Mouse (Mus musculus): ENCODE data around the gene Zfp526.
"Not testable (repeated sequence)": the region's sequence is repeated elsewhere in the genome, so short reads cannot be mapped to it uniquely, and the experiment has no call there.

Gene Zfp526

GRCm38 (mm10) chr7:25241062-25241461 lies 19.8 kb downstream of the Zfp526 start:
- peak; percentile 41 for DNase-seq (ENCODE audit: low spot score)

GRCm38 (mm10) chr7:25243361-25243760 lies 22.1 kb downstream of the Zfp526 start:
- DNase-seq (ENCODE audit: low spot score) = no peak

DNA sequence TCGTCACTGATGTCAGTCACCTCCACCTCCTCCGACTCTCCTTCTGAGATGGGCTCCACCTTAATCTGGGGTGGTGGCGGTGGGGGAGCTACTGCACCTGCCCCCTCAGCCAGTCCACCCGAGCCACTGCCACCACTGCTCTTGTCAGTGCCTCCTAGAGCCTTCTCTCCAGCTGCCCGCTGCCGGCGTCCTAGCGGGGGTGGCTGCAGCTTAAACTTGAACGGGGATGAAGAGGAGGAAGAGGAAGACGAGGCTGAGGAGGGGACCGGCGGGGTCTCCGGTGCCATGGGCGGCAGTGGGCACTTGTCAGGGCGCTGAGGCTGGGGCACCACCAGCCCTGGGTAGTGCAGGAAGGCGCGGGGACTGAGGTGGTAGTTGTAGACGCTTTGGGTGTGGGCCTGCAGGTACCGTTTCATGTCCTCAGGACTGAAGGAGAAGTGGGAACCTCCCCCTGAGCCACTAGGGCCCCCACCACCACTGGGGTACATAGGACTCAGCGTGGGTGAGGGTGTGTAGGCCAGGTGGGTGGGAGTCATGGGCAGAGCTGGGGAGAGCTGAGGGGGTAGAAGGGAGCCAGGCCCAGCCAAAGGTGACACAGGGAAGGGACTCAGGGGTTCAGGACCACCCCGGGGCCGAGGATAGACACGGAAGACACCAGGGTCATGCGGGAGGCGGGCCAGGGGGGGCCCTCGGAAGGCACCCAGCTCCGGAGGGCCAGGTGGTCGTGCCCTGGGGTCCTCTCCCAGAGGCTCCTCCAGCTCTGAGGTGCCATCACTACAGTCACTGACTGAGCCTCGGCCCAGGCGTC lies 23.5 kb downstream of the Zfp526 start:
- no peak for DNase-seq (ENCODE audit: low spot score)

GRCm38 (mm10) chr7:25246079-25246758 lies 25.0 kb downstream of the Zfp526 start:
- no peak for DNase-seq (ENCODE audit: low spot score)

DNA sequence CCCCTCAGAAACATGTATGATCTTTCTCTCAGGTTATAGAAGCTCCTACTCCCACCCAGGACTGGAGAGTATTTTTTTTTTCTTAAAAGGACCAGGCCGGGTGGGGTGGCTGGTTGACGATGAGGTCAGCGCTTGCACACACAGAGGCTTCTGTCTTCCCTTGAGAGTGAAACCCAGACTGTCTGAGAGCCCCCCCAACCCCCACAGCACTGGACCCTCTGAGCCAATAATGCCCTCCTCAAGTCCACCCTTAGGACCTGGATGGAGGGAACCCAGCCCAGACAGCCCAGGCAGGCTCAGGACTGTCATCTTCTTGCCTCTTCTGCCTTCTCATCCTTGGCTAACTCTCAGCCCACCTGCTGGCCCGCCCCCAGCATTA lies 25.5 kb downstream of the Zfp526 start:
- no peak for DNase-seq (ENCODE audit: low spot score)

DNA sequence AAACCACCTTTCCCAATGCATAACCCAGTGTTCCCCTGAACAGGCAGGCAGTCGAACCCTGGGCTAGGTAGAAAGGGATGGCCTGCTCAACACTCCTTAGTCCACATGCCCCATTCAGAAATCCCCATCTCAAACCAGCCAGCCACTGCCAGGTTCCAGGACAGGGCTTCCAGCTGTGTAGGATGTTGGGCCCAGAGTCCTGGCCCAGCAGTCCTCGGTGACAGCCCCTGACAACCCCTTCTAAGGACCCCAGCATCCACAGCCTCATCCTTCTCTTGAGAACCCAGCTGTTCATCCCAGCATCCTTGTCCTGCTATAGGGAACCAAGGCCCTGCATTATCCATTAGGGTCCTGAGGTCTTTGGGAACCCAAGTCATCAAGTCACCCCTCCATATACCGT lies 26.3 kb downstream of the Zfp526 start:
- no peak for DNase-seq (ENCODE audit: low spot score)

DNA sequence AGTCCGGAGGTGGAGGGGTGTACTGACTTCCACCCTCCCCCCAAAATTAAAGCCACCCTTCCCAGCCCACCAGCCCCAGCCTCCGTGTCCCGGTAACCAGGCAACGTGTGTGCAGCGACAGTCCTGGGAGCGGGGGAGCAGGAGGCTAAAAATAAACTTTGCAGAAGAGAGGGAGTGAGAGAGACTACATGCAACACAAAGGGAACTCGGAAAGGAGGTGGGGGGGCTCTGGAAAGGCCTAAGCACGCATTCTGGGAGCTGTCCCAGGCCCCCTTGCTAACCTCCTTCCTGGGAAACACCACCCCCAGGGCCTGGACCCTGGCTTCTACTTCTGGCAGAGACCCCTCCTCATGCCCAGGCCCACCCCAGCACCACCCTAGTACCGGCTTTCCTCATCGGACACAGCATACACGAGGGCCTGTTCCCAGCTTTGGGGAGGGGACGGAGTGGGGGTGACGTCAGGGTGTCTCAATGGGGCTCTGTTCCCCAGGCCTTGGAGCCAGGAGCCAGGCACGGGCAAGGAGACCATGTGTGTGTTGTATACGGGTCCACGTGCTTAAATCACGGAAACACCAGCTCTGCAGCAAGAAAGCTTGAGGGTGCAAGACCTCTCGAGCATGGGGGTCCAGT lies 26.9 kb downstream of the Zfp526 start:
- DNase-seq (ENCODE audit: low spot score) = no peak

GRCm38 (mm10) chr7:25248846-25249313 lies 27.7 kb downstream of the Zfp526 start:
- no peak for DNase-seq (ENCODE audit: low spot score)

GRCm38 (mm10) chr7:25249314-25250140 lies 28.3 kb downstream of the Zfp526 start:
- DNase-seq (ENCODE audit: low spot score) = peak; percentile 96

- DNase-seq (ENCODE audit: low spot score) = peak; percentile 97
Observed at GRCm38 (mm10) chr7:25250141-25250972, 29.1 kb downstream of the Zfp526 start, which contains the start of gene Erf. TSS of gene Erf (minus strand) at chr7:25250761.

GRCm38 (mm10) chr7:25251071-25251791 lies 30.0 kb downstream of the Zfp526 start:
- DNase-seq (ENCODE audit: low spot score) = no peak

- DNase-seq (ENCODE audit: low spot score) = no peak
Observed at GRCm38 (mm10) chr7:25251822-25252221, 30.6 kb downstream of the Zfp526 start.

GRCm38 (mm10) chr7:25261896-25262295 lies 40.7 kb downstream of the Zfp526 start:
- DNase-seq (ENCODE audit: low spot score) = no peak

DNA sequence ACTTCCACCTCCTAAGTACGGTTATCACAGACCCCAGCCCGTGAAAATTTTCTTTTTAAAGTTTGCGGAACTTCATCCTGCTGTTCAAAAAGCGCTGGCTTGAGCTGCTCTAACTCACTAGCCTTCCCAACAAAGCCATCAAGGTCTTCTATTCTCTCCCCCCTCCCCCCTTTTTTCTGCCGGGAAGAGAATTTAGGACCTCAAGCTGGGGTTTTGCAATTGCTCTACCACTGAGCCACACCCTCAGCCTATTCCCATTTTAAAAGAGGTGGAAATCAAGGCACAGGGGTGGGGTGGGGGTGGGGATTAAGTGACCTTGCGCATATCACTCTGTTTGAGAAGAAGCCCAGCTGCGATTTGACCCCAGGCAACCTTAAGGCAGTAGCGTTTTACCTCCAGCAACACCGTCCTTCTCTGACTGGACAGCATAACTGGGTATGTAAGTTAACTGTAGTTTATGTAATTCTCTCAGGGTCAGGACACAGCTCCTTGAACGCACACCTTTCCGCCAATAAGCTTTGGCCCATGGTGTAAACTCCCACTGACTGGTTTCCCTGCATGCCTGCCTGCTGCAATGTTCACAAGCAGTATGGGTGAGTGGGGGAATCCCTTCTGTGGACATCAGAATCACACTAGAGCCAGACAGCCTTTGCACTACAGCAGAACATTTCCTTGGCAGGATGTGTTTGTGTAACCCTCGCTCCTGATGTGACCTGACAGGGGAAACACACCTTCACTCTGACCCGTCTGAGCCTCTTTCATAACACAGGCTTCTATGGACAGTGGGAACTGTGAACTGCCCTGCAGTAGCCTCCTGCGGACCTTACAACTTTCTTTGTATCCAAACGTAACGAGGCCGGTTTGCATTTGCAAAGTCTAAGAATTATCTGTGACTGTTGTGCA lies 43.0 kb downstream of the Zfp526 start:
- no peak for DNase-seq (ENCODE audit: low spot score)

GRCm38 (mm10) chr7:25265743-25266142 lies 44.5 kb downstream of the Zfp526 start:
- not testable (repeated sequence) for DNase-seq (ENCODE audit: low spot score)

GRCm38 (mm10) chr7:25266180-25266962 lies 45.1 kb downstream of the Zfp526 start:
- DNase-seq (ENCODE audit: low spot score) = no peak

DNA sequence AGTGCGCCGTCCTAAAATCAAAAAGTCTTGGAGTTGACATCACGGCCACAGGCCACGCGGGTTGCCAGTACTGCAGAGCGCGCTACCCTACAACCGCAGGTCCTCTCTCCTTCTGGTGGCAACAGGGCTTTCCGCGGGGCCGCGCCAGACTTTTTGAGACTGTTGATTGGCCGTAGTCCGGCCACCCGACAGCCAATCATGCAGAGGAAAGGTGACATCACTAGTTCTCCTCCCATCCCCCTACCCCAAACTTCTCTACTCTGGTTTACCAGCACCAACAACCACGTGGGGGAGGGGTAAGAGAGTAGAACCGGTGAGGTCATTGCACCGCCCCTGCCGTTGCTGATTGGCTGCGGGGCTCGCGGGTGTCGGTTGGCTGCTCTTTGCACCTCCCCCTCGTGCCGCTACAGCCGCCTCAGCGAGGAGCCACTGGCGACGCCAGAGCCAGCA lies 46.1 kb downstream of the Zfp526 start, which contains the start of gene Cic:
TSS of gene Cic (plus strand) at position 404 of the 450 bp plus-strand sequence.
- DNase-seq (ENCODE audit: low spot score) = peak; percentile 100

Measured in yolk sac, embryonic 10.5 days (tissue).